Mouse (Mus musculus) lung, postnatal 0 days (tissue): ENCODE measurements around the gene Cfap58. TPM values are rescaled to one million over a fixed set of nuclear protein-coding genes. Genes with fewer than 3 reads are reported as not detected.

Experiments
- ATAC-seq: fragments of 200-750 bp; cut with Nextera tagmentation; 2 replicates; pipeline ENCODE4 v1.8.0; 2017; ENCODE audit warnings: moderate library complexity
- DNase-seq: peaks from one replicate; pipeline ENCODE4 v3.0.0-alpha.2; 2016; ENCODE audit warnings: low spot score
- H3K27ac ChIP-seq: fragments of 300-500 bp; sonication (generic); 2 replicates; pipeline ENCODE4 v1.5.1; 2014; ENCODE audit warnings: antibody characterized with exemption, mild to moderate bottlenecking, low read length, mixed read lengths
- H3K27me3 ChIP-seq: fragments of 300-500 bp; sonication (generic); replicated peaks from 2 replicates; pipeline ENCODE4 v1.6.1; 2014; ENCODE audit warnings: low read length, mixed read lengths; ENCODE audit not compliant: insufficient read depth
- H3K36me3 ChIP-seq: fragments of 300-500 bp; sonication (generic); 2 replicates; pipeline ENCODE4 v1.6.1; 2014; ENCODE audit warnings: low read length, mixed read lengths; ENCODE audit not compliant: insufficient read depth
- H3K4me1 ChIP-seq: fragments of 300-500 bp; sonication (generic); 2 replicates; pipeline ENCODE4 v1.6.1; 2014; ENCODE audit warnings: antibody characterized with exemption, low read depth, low read length, mixed read lengths; ENCODE audit not compliant: insufficient read depth
- H3K4me2 ChIP-seq: fragments of 300-500 bp; sonication (generic); replicated peaks from 2 replicates; pipeline ENCODE4 v1.6.1; 2014; ENCODE audit warnings: low read depth, mild to moderate bottlenecking, low read length, moderate library complexity, mixed read lengths
- H3K4me3 ChIP-seq: fragments of 300-500 bp; sonication (generic); 2 replicates; pipeline ENCODE4 v1.5.1; 2014; ENCODE audit warnings: low read depth, low read length
- H3K9ac ChIP-seq: fragments of 300-500 bp; sonication (generic); replicated peaks from 2 replicates; pipeline ENCODE4 v1.6.1; 2014; ENCODE audit warnings: low read depth, mild to moderate bottlenecking
- H3K9me3 ChIP-seq: fragments of 300-500 bp; sonication (generic); 2 replicates; pipeline ENCODE4 v1.6.1; 2016; ENCODE audit warnings: low read length, mixed read lengths
- CTCF ChIP-seq: IDR thresholded peaks from 2 replicates; pipeline ENCODE4 v1.5.1; 2016; ENCODE audit warnings: antibody characterized with exemption, mild to moderate bottlenecking
- EP300 ChIP-seq: IDR thresholded peaks from 2 replicates; pipeline ENCODE4 v1.6.1; 2016; ENCODE audit warnings: antibody characterized with exemption, mild to moderate bottlenecking, control low read depth
- WGBS: fragments of 180-500 bp; shearing (Covaris S2); extraction: QIAGEN DNeasy Blood & Tissue Kit; methylation state at CpG from one replicate; pipeline ENCODE4 v1.1.7; 2014; 5-methylcytosine and 5-hydroxymethylcytosine counted together
- polyA plus RNA-seq: library from polyadenylated mRNA; unstranded; fragments of >200 nt; fragmentation: Nextera tagmentation; extraction: Ambion mirVana; gene quantifications from 2 replicates; pipeline ENCODE4 v1.2.1, GENCODE M21; 2015

Cfap58 gene
- polyA plus RNA-seq, 1 experiment from 2014 or later = 2.0 TPM

DNA sequence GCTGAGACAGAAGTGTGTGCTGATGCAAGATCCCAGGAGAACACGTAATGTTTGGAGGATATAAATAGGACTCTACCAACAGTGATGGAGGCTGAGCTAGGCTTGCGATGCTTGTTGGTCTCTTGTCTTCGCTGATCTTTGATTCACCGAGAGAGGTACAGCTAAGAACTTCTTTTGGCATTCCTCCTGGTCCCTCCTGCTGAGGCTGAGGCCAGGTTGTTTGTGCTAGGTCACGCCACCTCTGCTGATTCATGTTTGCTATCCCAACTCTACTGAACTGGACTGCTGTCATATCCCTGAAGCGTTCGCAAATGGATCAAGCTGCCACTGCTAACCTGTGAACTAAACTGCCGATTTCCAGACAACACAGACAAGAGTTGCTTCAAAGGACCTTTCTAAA, 3.3 kb upstream of the Cfap58 start:
- Histone ChIP-seq H3K4me2 (no peak overlapping the region), H3K36me3 (no peaks in the 10 kb centered on the region), H3K4me3 (no peak overlapping the region), H3K9me3 (no peaks in the 10 kb centered on the region), H3K4me1 (peaks cover 5% of the 10 kb centered on the region), H3K9ac (no peak overlapping the region), H3K27ac (no peak overlapping the region), H3K27me3 (peaks cover 12% of the 10 kb centered on the region; the same call in 1 of the 2 replicates)
- ATAC-seq (no peak), DNase-seq (no peak)
- no peak for TF ChIP-seq CTCF
- TF ChIP-seq EP300 = no peak
- WGBS = 78% methylated on average over 8 of the region's 8 CpGs

DNA sequence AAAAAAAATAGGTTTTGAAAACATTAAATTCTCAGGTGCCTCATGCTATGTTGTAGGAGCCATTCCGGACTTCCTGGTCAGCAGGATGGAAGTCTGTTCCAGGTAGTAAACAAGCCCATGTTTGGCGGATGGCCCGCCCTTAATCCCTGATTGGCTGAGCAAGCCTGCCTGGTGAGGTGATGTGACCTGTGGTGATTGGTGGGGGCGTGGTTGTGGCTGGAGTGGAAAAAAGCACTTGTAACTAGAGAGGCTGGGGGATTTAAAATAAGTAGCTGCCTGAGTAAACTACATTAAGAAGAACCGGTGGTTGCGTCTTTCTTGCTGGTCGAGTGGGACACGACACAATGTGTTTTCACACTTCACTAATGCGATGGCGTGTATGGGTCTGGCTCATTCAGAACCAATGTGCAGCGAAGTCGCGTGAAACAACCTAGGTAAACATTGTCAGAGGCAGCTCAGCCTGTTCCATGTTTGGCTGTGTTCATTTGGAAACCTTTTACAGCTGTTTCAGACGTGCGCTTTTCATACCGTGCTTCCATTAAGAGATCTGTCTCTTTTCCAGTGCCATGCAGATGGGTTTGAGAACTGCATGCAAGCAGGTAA, 2.7 kb upstream of the Cfap58 start:
- peaks cover 5% of the 10 kb centered on the region for H3K4me1 ChIP-seq

DNA sequence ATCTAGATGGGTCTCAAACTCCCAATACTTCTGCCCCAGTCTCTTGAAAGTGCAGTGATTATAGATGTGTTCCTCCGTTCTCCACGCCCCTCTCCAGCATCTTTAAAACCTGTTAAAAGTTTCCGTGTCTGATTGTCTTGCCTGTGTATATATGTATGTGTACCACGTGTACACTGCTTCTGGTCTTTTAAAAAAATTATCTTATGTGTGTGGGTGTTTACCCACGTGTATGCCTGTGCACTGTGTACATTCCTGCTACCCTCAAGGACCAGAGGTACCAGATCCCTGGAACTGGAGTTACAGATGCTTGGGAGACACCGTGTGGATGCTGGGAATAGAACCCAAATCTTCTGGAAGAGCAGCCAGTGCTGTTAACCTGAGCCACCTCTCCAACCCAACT, 1.9 kb upstream of the Cfap58 start:
- 56% methylated on average over 6 of the region's 6 CpGs for whole genome bisulfite sequencing
- TF ChIP-seq CTCF (no peak), EP300 (no peak)
- H3K4me3 ChIP-seq = no peak overlapping the region
- H3K36me3 ChIP-seq = no peaks in the 10 kb centered on the region
- H3K27ac ChIP-seq = no peak overlapping the region
- no peak for ATAC-seq
- H3K4me1 ChIP-seq = peaks cover 5% of the 10 kb centered on the region
- H3K27me3 ChIP-seq = peaks cover 15% of the 10 kb centered on the region; the same call in 1 of the 2 replicates
- no peak for DNase-seq
- no peaks in the 10 kb centered on the region for H3K9me3 ChIP-seq
- H3K9ac ChIP-seq = no peak overlapping the region
- H3K4me2 ChIP-seq = no peak overlapping the region

More for the DNA sequence above, 2.7 kb upstream of the Cfap58 start:
- H3K27ac ChIP-seq = no peak overlapping the region
- ATAC-seq = peak; percentile 58
- WGBS = 47% methylated on average over 16 of the region's 16 CpGs
- TF ChIP-seq EP300 = no peak
- TF ChIP-seq CTCF = no peak
- H3K27me3 ChIP-seq = peaks cover 12% of the 10 kb centered on the region; the same call in 1 of the 2 replicates
- no peak overlapping the region for H3K9ac ChIP-seq
- H3K4me2 ChIP-seq = 0 out of 2 replicates have a peak overlapping the region, but pooled peaks have one; percentile 3
- no peaks in the 10 kb centered on the region for H3K9me3 ChIP-seq
- DNase-seq = peak; percentile 31
- H3K4me3 ChIP-seq = no peak overlapping the region
- no peaks in the 10 kb centered on the region for H3K36me3 ChIP-seq

DNA sequence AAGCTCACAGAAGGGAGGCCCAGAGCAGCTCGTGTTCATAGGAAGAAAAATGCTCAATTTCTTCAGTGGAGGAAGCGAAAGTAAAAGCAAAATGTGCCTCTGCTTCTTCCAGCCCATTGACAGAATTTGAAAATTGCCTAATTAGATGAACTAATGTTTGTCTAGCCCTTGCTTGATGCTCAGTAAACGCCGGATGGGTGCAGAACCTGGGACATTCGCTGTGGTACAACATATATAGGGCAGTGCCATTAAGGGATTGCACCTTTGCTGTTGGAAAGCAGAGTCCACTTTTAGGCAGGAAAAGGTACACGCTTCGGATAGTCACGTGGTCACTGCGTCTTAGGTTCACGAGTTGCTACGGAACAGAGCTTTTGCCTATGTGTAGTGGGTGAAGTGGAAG, 985 bp upstream of the Cfap58 start:
- no peaks in the 10 kb centered on the region for H3K9me3 ChIP-seq
- DNase-seq (no peak), ATAC-seq (no peak)
- H3K27ac ChIP-seq = no peak overlapping the region
- no peak overlapping the region for H3K4me3 ChIP-seq
- H3K4me1 ChIP-seq = peaks cover 5% of the 10 kb centered on the region
- no peak overlapping the region for H3K4me2 ChIP-seq
- H3K36me3 ChIP-seq = no peaks in the 10 kb centered on the region
- H3K9ac ChIP-seq = no peak overlapping the region
- H3K27me3 ChIP-seq = peaks cover 15% of the 10 kb centered on the region; the same call in 1 of the 2 replicates
- TF ChIP-seq EP300 (no peak), CTCF (no peak)
- 85% methylated on average over 11 of the region's 11 CpGs for WGBS

DNA sequence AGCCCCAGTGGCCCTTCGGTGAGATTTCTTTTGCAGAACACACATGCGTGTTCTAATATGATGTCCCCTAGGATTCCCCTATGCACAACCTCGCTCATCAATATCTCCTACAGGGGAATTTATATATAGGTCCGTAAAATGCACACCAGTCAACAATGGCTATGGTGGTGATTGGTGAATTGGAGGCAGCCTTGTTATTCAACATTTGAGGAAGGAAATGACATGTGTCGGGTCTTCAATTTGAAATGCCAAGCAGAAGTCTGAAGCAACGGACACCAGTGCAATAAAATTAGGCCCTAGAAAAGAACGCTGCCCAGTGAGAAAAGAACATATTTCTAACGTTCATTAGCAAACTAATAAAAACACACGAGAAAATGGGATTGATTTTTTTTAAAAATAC, 537 bp upstream of the Cfap58 start:
- Histone ChIP-seq H3K36me3 (no peaks in the 10 kb centered on the region), H3K9ac (no peak overlapping the region), H3K27me3 (peaks cover 15% of the 10 kb centered on the region; the same call in 1 of the 2 replicates), H3K27ac (no peak overlapping the region), H3K9me3 (no peaks in the 10 kb centered on the region), H3K4me2 (no peak overlapping the region), H3K4me3 (no peak overlapping the region), H3K4me1 (peaks cover 5% of the 10 kb centered on the region)
- ATAC-seq (no peak), DNase-seq (no peak)
- WGBS = 66% methylated on average over 9 of the region's 9 CpGs
- TF ChIP-seq EP300 (no peak), CTCF (no peak)

DNA sequence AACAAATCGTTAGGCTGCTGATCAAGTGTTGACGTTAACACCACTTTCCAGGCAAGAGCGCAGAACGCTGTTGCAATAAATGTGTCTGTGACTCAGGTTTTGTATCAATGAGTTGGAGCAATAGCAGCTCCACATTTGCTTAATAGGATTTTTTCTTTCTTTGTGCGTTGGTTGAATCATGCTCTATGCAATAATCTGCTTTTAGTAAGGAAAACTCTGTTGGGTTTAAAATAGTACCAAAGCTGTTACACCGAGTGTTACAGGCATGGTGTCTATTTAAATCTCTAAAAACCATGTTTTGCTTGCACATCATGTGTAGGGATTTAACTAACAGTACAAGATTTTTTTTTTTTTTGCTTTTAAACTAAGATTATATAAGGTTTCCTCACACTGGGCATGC, 1.9 kb downstream of the Cfap58 start:
- WGBS = 72% methylated on average over 6 of the region's 6 CpGs
- no peak for DNase-seq

More for the DNA sequence above, 1.9 kb downstream of the Cfap58 start:
- Histone ChIP-seq H3K27me3 (peaks cover 15% of the 10 kb centered on the region; the same call in 1 of the 2 replicates), H3K4me2 (no peak overlapping the region), H3K9ac (no peak overlapping the region), H3K4me3 (no peak overlapping the region), H3K9me3 (no peaks in the 10 kb centered on the region), H3K27ac (no peak overlapping the region), H3K36me3 (no peaks in the 10 kb centered on the region), H3K4me1 (peaks cover 5% of the 10 kb centered on the region)
- ATAC-seq = no peak
- no peak for TF ChIP-seq EP300
- TF ChIP-seq CTCF = no peak
